17 mouse cellular contexts compared by ENCODE assay signal in genomic region chr19:19885933-19886710, GRCm38 (mm10).
DNase-seq lines count a peak whose midpoint lies in the region; ATAC-seq and TF ChIP-seq lines count a peak whose summit lies in the region.
"Had no signal": no experiment of that assay in that cellular context is flagged by ENCODE, and none has a peak within 500 bp of the region (broad histone marks: within the 10 kb centered on the region; RNA-seq: fewer than 3 reads in every experiment).

No protein-coding gene starts in this region.

- H3K4me3 ChIP-seq in heart, embryonic 11.5 days (ENCODE audit: low read depth, low read length) = no peak overlapping the region
- H3K4me3 ChIP-seq: embryonic facial prominence, embryonic 13.5 days; limb, embryonic 12.5 days; stomach, embryonic 15.5 days had no signal

- no peak for TF ChIP-seq CTCF in brain, embryonic 14.5 days (IDR thresholded peaks at IDR 0.05; ENCODE audit: borderline replicate concordance, extremely low read depth, insufficient read depth, insufficient read length)

- intact Hi-C loops in left cerebral cortex, postnatal 4 days (cut with DNase I) = no loop called here

- no peak overlapping the region for H3K9ac ChIP-seq in heart, embryonic 11.5 days (ENCODE audit: low read depth, low read length)
- H3K9ac ChIP-seq: embryonic facial prominence, embryonic 13.5 days; limb, embryonic 12.5 days; liver, postnatal 0 days; stomach, embryonic 15.5 days had no signal

- TF ChIP-seq POLR2A in brain, embryonic 14.5 days (IDR thresholded peaks at IDR 0.05; ENCODE audit: borderline replicate concordance, extremely low read depth, insufficient read depth, insufficient read length, poor library complexity, severe bottlenecking) = no peak

- 84% methylated on average over 8 of the region's 8 CpGs for WGBS in heart, embryonic 11.5 days (ENCODE audit: insufficient replicate concordance)

- no peaks in the 10 kb centered on the region for H3K4me1 ChIP-seq in heart, embryonic 11.5 days (ENCODE audit: control insufficient read depth, insufficient read depth, low read length)
- H3K4me1 ChIP-seq: embryonic facial prominence, embryonic 13.5 days; limb, embryonic 12.5 days; stomach, embryonic 15.5 days had no signal

- H3K4me2 ChIP-seq in heart, embryonic 11.5 days = no peak overlapping the region
- H3K4me2 ChIP-seq: embryonic facial prominence, embryonic 13.5 days; limb, embryonic 12.5 days; stomach, embryonic 15.5 days had no signal

- no peaks in the 10 kb centered on the region for H3K27me3 ChIP-seq in heart, embryonic 11.5 days (ENCODE audit: control insufficient read depth, insufficient read depth, low read length)
- H3K27me3 ChIP-seq: embryonic facial prominence, embryonic 13.5 days; limb, embryonic 12.5 days; stomach, embryonic 15.5 days had no signal

- no peaks in the 10 kb centered on the region for H3K36me3 ChIP-seq in heart, embryonic 11.5 days (ENCODE audit: control insufficient read depth, insufficient read depth, low read length)
- H3K36me3 ChIP-seq: embryonic facial prominence, embryonic 13.5 days; limb, embryonic 12.5 days; stomach, embryonic 15.5 days had no signal

- ATAC-seq in heart, embryonic 11.5 days (replicated peaks; ENCODE audit: insufficient number of reproducible peaks, low FRiP score, low TSS enrichment) = no peak
- ATAC-seq: liver, postnatal 0 days; Patski had no signal

- H3K9me3 ChIP-seq in heart, embryonic 11.5 days (replicated peaks; ENCODE audit: control insufficient read depth, low read length) = no peaks in the 10 kb centered on the region
- H3K9me3 ChIP-seq: embryonic facial prominence, embryonic 13.5 days; limb, embryonic 12.5 days; stomach, embryonic 15.5 days had no signal

- no peak overlapping the region for H3K27ac ChIP-seq in heart, embryonic 11.5 days (ENCODE audit: low read depth, low read length)
- H3K27ac ChIP-seq: embryonic facial prominence, embryonic 13.5 days; limb, embryonic 12.5 days; stomach, embryonic 15.5 days had no signal

- peak; percentile 3 for DNase-seq in cerebellum, adult 9-11 months
- DNase-seq in cerebellum, adult 11 months = no peak
- DNase-seq in left cerebral cortex, postnatal 4 days = peak; percentile 36
- DNase-seq in left cerebral cortex, adult 8-10 months (ENCODE audit: low spot score in 2 of 2) = no peak
- DNase-seq in brain, embryonic 14.5 days (ENCODE audit: low read depth) = peak; percentile 87
- DNase-seq in layer of hippocampus, adult 9-10 months (ENCODE audit: low spot score) = peak; percentile 9
- no peak for DNase-seq in heart, adult 8-10 months (ENCODE audit: low spot score)
- DNase-seq: gastrocnemius, postnatal 36 days; kidney, adult 8-10 months; liver, postnatal 0 days; lung, postnatal 4 days; thymus, postnatal 4 days had no signal

Comparison
In these comparisons a context has a peak if more than half of its experiments do, and no peak if none do; other contexts are left out.
1. DNase-seq: peak in cerebellum, adult 9-11 months (single experiment), left cerebral cortex, postnatal 4 days (single experiment), brain, embryonic 14.5 days (single experiment) and layer of hippocampus, adult 9-10 months (single experiment); none in cerebellum, adult 11 months (single experiment), left cerebral cortex, adult 8-10 months (0 of 2) and heart, adult 8-10 months (single experiment).